Mouse (Mus musculus): ENCODE measurements around the gene Prim2.

Prim2 gene

GRCm38 (mm10) chr1:33551350-33551749 lies 118.2 kb downstream of the Prim2 start:
- DNase-seq (ENCODE audit: low read depth, low spot score), result no peak

GRCm38 (mm10) chr1:33541708-33542107 lies 127.9 kb downstream of the Prim2 start:
- DNase-seq (ENCODE audit: low read depth, low spot score), result no peak

GRCm38 (mm10) chr1:33537948-33538347 lies 131.6 kb downstream of the Prim2 start:
- no peak for DNase-seq (ENCODE audit: low read depth, low spot score)

GRCm38 (mm10) chr1:33536272-33537004 lies 133.2 kb downstream of the Prim2 start:
- DNase-seq (ENCODE audit: low read depth, low spot score), result peak; percentile 51

GRCm38 (mm10) chr1:33535140-33535686 lies 134.4 kb downstream of the Prim2 start:
- no peak for DNase-seq (ENCODE audit: low read depth, low spot score)

- DNase-seq (ENCODE audit: low read depth, low spot score), result no peak
These were observed 137.7 kb downstream of the Prim2 start for GRCm38 (mm10) chr1:33531860-33532259.

- no peak for DNase-seq (ENCODE audit: low read depth, low spot score)
These were observed 138.3 kb downstream of the Prim2 start for GRCm38 (mm10) chr1:33531097-33531856.

GRCm38 (mm10) chr1:33530491-33530890 lies 139.1 kb downstream of the Prim2 start:
- no peak for DNase-seq (ENCODE audit: low read depth, low spot score)

- DNase-seq (ENCODE audit: low read depth, low spot score), result no peak
These were observed 139.9 kb downstream of the Prim2 start for GRCm38 (mm10) chr1:33529543-33530232.

- DNase-seq (ENCODE audit: low read depth, low spot score), result no peak
These were observed 142.2 kb downstream of the Prim2 start for GRCm38 (mm10) chr1:33527352-33527863.

- no peak for DNase-seq (ENCODE audit: low read depth, low spot score)
These were observed 146.4 kb downstream of the Prim2 start for GRCm38 (mm10) chr1:33523223-33523622.

GRCm38 (mm10) chr1:33515124-33515523 lies 154.5 kb downstream of the Prim2 start:
- no peak for DNase-seq (ENCODE audit: low read depth, low spot score)

- no peak for DNase-seq (ENCODE audit: low read depth, low spot score)
These were observed 158.3 kb downstream of the Prim2 start for GRCm38 (mm10) chr1:33511310-33511709.

GRCm38 (mm10) chr1:33504371-33504770 lies 165.2 kb downstream of the Prim2 start:
- peak; percentile 57 for DNase-seq (ENCODE audit: low read depth, low spot score)

GRCm38 (mm10) chr1:33502890-33503289 lies 166.7 kb downstream of the Prim2 start:
- no peak for DNase-seq (ENCODE audit: low read depth, low spot score)

GRCm38 (mm10) chr1:33502298-33502697 lies 167.3 kb downstream of the Prim2 start:
- DNase-seq (ENCODE audit: low read depth, low spot score), result no peak

GRCm38 (mm10) chr1:33500111-33500510 lies 169.5 kb downstream of the Prim2 start:
- DNase-seq (ENCODE audit: low read depth, low spot score), result no peak

- DNase-seq (ENCODE audit: low read depth, low spot score), result no peak
These were observed 170.0 kb downstream of the Prim2 start for GRCm38 (mm10) chr1:33499603-33500002.

- no peak for DNase-seq (ENCODE audit: low read depth, low spot score)
These were observed 173.5 kb downstream of the Prim2 start for GRCm38 (mm10) chr1:33496128-33496527.

- no peak for DNase-seq (ENCODE audit: low read depth, low spot score)
These were observed 174.0 kb downstream of the Prim2 start for GRCm38 (mm10) chr1:33495586-33495985.

GRCm38 (mm10) chr1:33495203-33495553 lies 174.4 kb downstream of the Prim2 start:
- no peak for DNase-seq (ENCODE audit: low read depth, low spot score)
